Mouse (Mus musculus) ES-E14 (cell line): ENCODE results near the gene Akr1c18. TPM values are rescaled to one million over a fixed set of nuclear protein-coding genes. Genes with fewer than 3 reads are reported as not detected.
"Not testable (repeated sequence)": the region's sequence is repeated elsewhere in the genome, so short reads cannot be mapped to it uniquely, and the experiment has no call there.

Experiments
- DNase-seq: peaks from one replicate; pipeline ENCODE4 v3.0.0-alpha.2; 2013; ENCODE audit warnings: low read depth, low spot score
- H3K27ac ChIP-seq: 2 replicates; pipeline ENCODE4 v1.5.1; 2012; ENCODE audit warnings: low read depth, mild to moderate bottlenecking, low read length, moderate library complexity, mixed read lengths; ENCODE audit not compliant: poor library complexity, insufficient read depth, severe bottlenecking
- H3K36me3 ChIP-seq: 2 replicates; pipeline ENCODE4 v1.6.1; 2012; ENCODE audit warnings: mild to moderate bottlenecking, low read length, moderate library complexity, mixed read lengths; ENCODE audit not compliant: control insufficient read depth, poor library complexity, insufficient read depth, severe bottlenecking
- H3K4me1 ChIP-seq, 2 experiments: fragments of 150-350 bp in 1 of 2; sonication (generic) in 1 of 2; 2 replicates each; pipeline ENCODE4 v1.6.1; 2012; ENCODE audit warnings: low read length in 2 of 2, mild to moderate bottlenecking in 1 of 2, mixed read lengths in 1 of 2; ENCODE audit not compliant: control insufficient read depth in 2 of 2, insufficient read depth in 2 of 2, poor library complexity in 1 of 2
- H3K4me3 ChIP-seq, 2 experiments: fragments of 150-350 bp in 1 of 2; sonication (generic) in 1 of 2; 2 replicates each; pipeline ENCODE4 v1.5.1; 2012; ENCODE audit warnings: low read length in 2 of 2, low read depth in 1 of 2, mild to moderate bottlenecking in 1 of 2, mixed read lengths in 1 of 2; ENCODE audit not compliant: insufficient read depth in 1 of 2, poor library complexity in 1 of 2, severe bottlenecking in 1 of 2
- H3K9ac ChIP-seq: 2 replicates; pipeline ENCODE4 v1.6.1; 2012; ENCODE audit warnings: low read depth, mild to moderate bottlenecking, low read length, mixed read lengths; ENCODE audit not compliant: poor library complexity, insufficient read depth, severe bottlenecking
- H3K9me3 ChIP-seq: fragments of 150-350 bp; sonication (generic); 2 replicates; pipeline ENCODE4 v1.6.1; 2012; ENCODE audit warnings: low read depth, mild to moderate bottlenecking, low read length; ENCODE audit not compliant: control insufficient read depth, insufficient read depth
- CHD2 ChIP-seq: IDR thresholded peaks from 2 replicates; pipeline ENCODE4 v1.6.1; 2014; ENCODE audit warnings: mild to moderate bottlenecking, low read depth, low read length, inconsistent platforms
- HCFC1 ChIP-seq: IDR thresholded peaks from 2 replicates; pipeline ENCODE4 v1.6.1; 2012; ENCODE audit warnings: low read length, inconsistent platforms, borderline replicate concordance; ENCODE audit not compliant: insufficient read depth
- MAFK ChIP-seq: IDR thresholded peaks from 2 replicates; pipeline ENCODE4 v1.6.1; 2014; ENCODE audit warnings: mild to moderate bottlenecking, low read depth, low read length, inconsistent platforms; ENCODE audit not compliant: insufficient read depth
- ZC3H11A ChIP-seq: IDR thresholded peaks from 2 replicates; pipeline ENCODE4 v1.6.1; 2012; ENCODE audit warnings: low read depth, mild to moderate bottlenecking, inconsistent platforms, low read length, borderline replicate concordance
- ZNF384 ChIP-seq: IDR thresholded peaks from 2 replicates; pipeline ENCODE4 v1.6.1; 2012; ENCODE audit warnings: low read depth, low read length, inconsistent platforms
- in situ Hi-C, 2 experiments: fragments of 600-800 bp; cut with MboI; formaldehyde crosslinking; loops; one replicate each; pipeline ENCODE4 v1.15.1; 2025; ENCODE audit warnings: low sequenced_read_pairs in 2 of 2, inconsistent platforms in 1 of 2; ENCODE audit not compliant: unreplicated experiment in 2 of 2
- total RNA-seq: library from RNA; depleted of rRNA; stranded (reverse); fragments of 300-350 nt; gene quantifications from 2 replicates; pipeline ENCODE4 v1.2.3, GENCODE M21; 2012; rRNA removed

The Akr1c18 gene
- 1.1 TPM in 1 of 2 replicates, not detected in the other for total RNA-seq

DNA sequence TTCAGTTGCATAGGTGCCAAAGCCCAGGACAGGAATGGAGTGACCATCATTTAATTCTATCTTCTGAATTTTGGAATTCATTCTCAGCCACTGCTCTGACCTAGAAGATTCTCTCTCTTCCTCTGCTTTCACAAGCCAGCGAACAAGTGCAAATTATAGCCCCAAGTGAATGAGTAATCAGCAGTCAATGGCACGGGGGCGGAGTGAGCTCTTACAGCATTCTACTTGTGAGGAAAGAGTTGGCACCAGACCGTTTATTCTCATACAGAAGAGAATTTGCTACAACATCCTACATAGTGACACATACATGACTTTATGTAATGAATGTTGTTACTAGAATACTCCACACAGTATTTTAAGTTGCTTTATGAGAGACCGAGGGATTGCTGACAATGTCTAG lies at the start of gene Akr1c18:
Gene Akr1c18, minus strand, starts transcription at position 137 of the 400 bp plus-strand sequence.
- TF ChIP-seq HCFC1 = no peak
- no peak for TF ChIP-seq ZNF384
- no peak for TF ChIP-seq MAFK
- TF ChIP-seq CHD2 = no peak
- no peak for TF ChIP-seq ZC3H11A
- in situ Hi-C loops = no loop called here

DNA sequence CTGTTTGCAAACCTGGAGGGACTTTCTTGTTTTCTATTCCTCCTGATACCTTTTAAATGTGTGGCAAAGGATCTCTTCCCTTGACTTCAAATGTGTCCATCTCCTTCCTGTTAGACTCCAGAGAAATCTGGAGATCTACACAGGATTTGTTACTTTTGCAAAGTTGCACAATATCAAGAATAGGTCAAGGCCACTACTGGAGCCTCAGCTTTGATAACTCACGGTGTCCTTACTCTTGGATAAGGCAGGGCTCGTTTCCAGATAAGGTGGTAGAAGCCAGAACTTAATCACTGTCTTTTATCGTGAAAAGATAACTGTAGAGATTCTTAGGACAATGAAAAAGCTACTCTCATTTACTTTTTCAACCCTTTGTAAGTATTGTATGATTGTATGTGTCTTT lies 42.1 kb upstream of the Akr1c18 start:
- H3K27ac ChIP-seq = no peak overlapping the region
- H3K4me3 ChIP-seq = no peak overlapping the region
- H3K9me3 ChIP-seq = no peaks in the 10 kb centered on the region
- H3K36me3 ChIP-seq = no peaks in the 10 kb centered on the region
- in situ Hi-C loops = no loop called here
- TF ChIP-seq CHD2 (no peak), ZNF384 (no peak), HCFC1 (no peak), ZC3H11A (no peak), MAFK (no peak)
- no peak for DNase-seq
- no peaks in the 10 kb centered on the region for H3K4me1 ChIP-seq
- H3K9ac ChIP-seq = no peak overlapping the region

More for the DNA sequence above, at the start of gene Akr1c18:
- no peak for DNase-seq
- Histone ChIP-seq H3K9me3 (no peaks in the 10 kb centered on the region), H3K27ac (no peak within 1 kb of the TSS), H3K4me3 (no peak within 1 kb of the TSS), H3K36me3 (no peaks in the 10 kb centered on the region; the same call in 1 of the 2 replicates), H3K9ac (no peak within 1 kb of the TSS), H3K4me1 (no peaks in the 10 kb centered on the region)

DNA sequence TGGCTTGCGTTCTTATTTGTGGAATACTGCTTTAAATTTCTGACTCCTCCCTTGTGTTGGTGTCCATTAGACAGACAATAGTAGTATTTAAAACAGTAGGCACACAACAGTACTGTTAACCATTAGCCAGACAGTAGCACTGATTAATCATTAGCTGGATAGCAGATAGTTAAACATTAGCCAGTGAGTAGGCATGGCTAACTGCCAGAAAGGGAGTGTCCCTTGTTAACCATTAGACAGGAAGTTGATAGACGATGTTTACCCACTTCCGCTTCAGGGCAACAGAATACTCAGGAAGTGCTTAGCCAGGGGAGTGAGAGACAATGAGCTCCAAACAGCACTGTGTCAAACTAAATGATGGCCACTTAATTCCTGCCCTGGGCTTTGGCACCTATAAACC lies 40.5 kb upstream of the Akr1c18 start, which contains the start of gene Akr1c13:
Gene Akr1c13, plus strand, starts transcription at position 247 of the 400 bp plus-strand sequence.
- H3K36me3 ChIP-seq = no peaks in the 10 kb centered on the region
- H3K27ac ChIP-seq = no peak within 1 kb of the TSS
- H3K4me3 ChIP-seq = no peak within 1 kb of the TSS
- in situ Hi-C loops = no loop called here
- no peak within 1 kb of the TSS for H3K9ac ChIP-seq
- DNase-seq = no peak
- H3K4me1 ChIP-seq = no peaks in the 10 kb centered on the region
- no peak for TF ChIP-seq ZC3H11A
- no peak for TF ChIP-seq CHD2
- no peak for TF ChIP-seq MAFK
- TF ChIP-seq ZNF384 = no peak
- no peak for TF ChIP-seq HCFC1
- H3K9me3 ChIP-seq = no peaks in the 10 kb centered on the region

DNA sequence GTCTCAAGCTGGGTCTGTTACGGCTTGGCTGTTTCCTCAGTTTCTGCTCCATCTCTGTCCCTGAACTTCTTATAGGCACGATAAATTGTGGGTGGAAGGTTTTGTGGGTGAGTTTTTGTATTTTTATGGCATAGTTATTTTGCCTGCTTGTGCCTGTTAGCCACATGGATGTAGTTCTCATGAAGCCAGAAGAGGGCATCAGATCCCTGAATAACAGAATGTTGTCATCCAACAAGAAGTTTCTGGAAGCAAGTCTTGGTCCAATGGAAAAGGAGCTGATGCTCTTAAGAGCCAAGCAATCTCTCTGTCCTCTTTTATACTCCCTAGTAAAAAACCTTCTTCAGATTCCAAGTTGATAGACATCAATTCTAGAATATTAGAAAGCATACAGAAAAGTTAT lies 37.7 kb upstream of the Akr1c18 start:
- Histone ChIP-seq H3K36me3 (no peaks in the 10 kb centered on the region), H3K4me1 (no peaks in the 10 kb centered on the region), H3K9ac (no peak overlapping the region), H3K9me3 (no peaks in the 10 kb centered on the region), H3K27ac (no peak overlapping the region), H3K4me3 (no peak overlapping the region)
- TF ChIP-seq CHD2 (no peak), ZNF384 (no peak), ZC3H11A (no peak), MAFK (no peak), HCFC1 (no peak)
- no peak for DNase-seq
- in situ Hi-C loops = no loop called here

DNA sequence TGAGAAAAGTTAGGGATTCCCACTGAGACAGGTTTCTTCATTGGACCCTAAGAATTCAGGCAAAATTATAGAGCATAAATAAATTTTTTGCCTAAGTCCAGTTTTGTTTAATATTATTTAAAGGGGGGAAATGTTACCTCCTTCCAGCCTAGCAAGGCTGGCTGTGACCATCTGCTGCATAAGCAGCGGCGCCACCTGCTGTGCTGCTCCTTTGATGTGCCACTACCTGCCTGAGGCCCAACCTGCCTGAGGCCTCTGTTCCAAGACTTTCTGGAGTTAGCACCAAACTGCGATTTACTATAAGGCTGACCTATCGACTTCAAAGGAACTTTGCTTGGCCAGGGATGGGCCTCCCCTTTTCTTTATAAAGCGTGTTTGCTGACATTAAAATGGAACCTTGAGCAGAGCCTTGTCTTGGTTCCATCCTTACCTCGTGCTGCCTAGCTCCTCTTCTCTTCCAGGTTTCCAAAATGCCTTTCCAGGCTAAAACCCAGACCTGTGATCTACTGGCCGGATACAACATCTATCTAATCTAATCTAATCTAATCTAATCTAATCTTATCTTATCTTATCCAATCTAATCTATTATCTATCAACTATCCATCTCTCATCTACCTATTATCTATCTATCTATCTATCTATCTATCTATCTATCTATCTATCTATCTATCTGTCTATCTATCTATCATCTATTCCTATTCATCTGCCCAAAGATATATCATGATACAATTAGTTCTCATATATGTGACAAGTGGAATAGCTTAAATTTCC lies 36.4 kb upstream of the Akr1c18 start:
- H3K9ac ChIP-seq, DNase-seq, H3K27ac ChIP-seq, H3K9me3 ChIP-seq, H3K36me3 ChIP-seq, H3K4me1 ChIP-seq, in situ Hi-C loops, H3K4me3 ChIP-seq: not testable (repeated sequence)
